Mouse (Mus musculus): Measurements from ENCODE around the gene Peak1. TPM values are rescaled to one million over a fixed set of nuclear protein-coding genes. Genes with fewer than 3 reads are reported as not detected.
A peak's percentile ranks its signal among the peaks of the same experiment; 100 is the strongest.
"Not testable (repeated sequence)": the region's sequence is repeated elsewhere in the genome, so short reads cannot be mapped to it uniquely, and the experiment has no call there.

Gene Peak1
- polyA plus RNA-seq, 1 experiment from 2014 or later = 4.5 TPM

GRCm38 (mm10) chr9:56223429-56224051 is 194.3 kb downstream of the Peak1 start:
- Histone ChIP-seq H3K27me3 (peaks cover 12% of the 10 kb centered on the region), H3K4me3 (replicated peaks) (peak overlapping the region; percentile 17; the same call in 1 of the 2 replicates), H3K4me2 (peak overlapping the region; percentile 43)
- not testable (repeated sequence) for H3K4me1 ChIP-seq; H3K9me3 ChIP-seq; H3K36me3 ChIP-seq (replicated peaks); H3K9ac ChIP-seq; H3K27ac ChIP-seq
- 22% methylated on average over 45 of the region's 45 CpGs for WGBS
- peak; percentile 100 for ATAC-seq (ENCODE audit: low FRiP score)

GRCm38 (mm10) chr9:56218860-56219259 is 199.0 kb downstream of the Peak1 start:
- Histone ChIP-seq H3K27me3 (peaks cover 22% of the 10 kb centered on the region), H3K27ac (no peak overlapping the region), H3K9ac (no peak overlapping the region), H3K9me3 (no peaks in the 10 kb centered on the region), H3K4me1 (peaks cover 5% of the 10 kb centered on the region), H3K4me2 (no peak overlapping the region), H3K36me3 (replicated peaks) (no peaks in the 10 kb centered on the region), H3K4me3 (replicated peaks) (no peak overlapping the region)
- WGBS = 84% methylated on average over 2 of the region's 2 CpGs
- no peak for ATAC-seq (ENCODE audit: low FRiP score)

- Histone ChIP-seq H3K4me3 (replicated peaks) (no peak overlapping the region), H3K36me3 (replicated peaks) (no peaks in the 10 kb centered on the region), H3K27ac (no peak overlapping the region), H3K4me1 (peaks cover 10% of the 10 kb centered on the region), H3K9me3 (no peaks in the 10 kb centered on the region), H3K4me2 (no peak overlapping the region), H3K27me3 (peaks cover 21% of the 10 kb centered on the region), H3K9ac (no peak overlapping the region)
- ATAC-seq (ENCODE audit: low FRiP score) = no peak
- WGBS = 95% methylated on average over 2 of the region's 2 CpGs
Measured at GRCm38 (mm10) chr9:56218043-56218442, 199.8 kb downstream of the Peak1 start.

- Histone ChIP-seq H3K27me3 (peaks cover 16% of the 10 kb centered on the region), H3K4me1 (peaks cover 10% of the 10 kb centered on the region), H3K4me3 (replicated peaks) (no peak overlapping the region), H3K36me3 (replicated peaks) (no peaks in the 10 kb centered on the region), H3K27ac (no peak overlapping the region), H3K9me3 (no peaks in the 10 kb centered on the region), H3K9ac (no peak overlapping the region), H3K4me2 (no peak overlapping the region)
- no peak for ATAC-seq (ENCODE audit: low FRiP score)
- 89% methylated on average over 1 of the region's 1 CpGs for WGBS
Measured at GRCm38 (mm10) chr9:56217386-56217785, 200.5 kb downstream of the Peak1 start.

- Histone ChIP-seq H3K27me3 (peaks cover 14% of the 10 kb centered on the region), H3K9ac (peak overlapping the region; percentile 49), H3K36me3 (replicated peaks) (no peaks in the 10 kb centered on the region), H3K4me2 (peak overlapping the region; percentile 47), H3K27ac (no peak overlapping the region), H3K4me1 (peaks cover 10% of the 10 kb centered on the region), H3K9me3 (no peaks in the 10 kb centered on the region), H3K4me3 (replicated peaks) (peak overlapping the region; percentile 14; the same call in 1 of the 2 replicates)
- WGBS = 9% methylated on average over 11 of the region's 11 CpGs
- ATAC-seq (ENCODE audit: low FRiP score) = no peak
Measured at GRCm38 (mm10) chr9:56213451-56214291, 204.2 kb downstream of the Peak1 start.

GRCm38 (mm10) chr9:56208817-56209216 is 209.1 kb downstream of the Peak1 start:
- no peak for ATAC-seq (ENCODE audit: low FRiP score)
- no peak overlapping the region for H3K4me3 ChIP-seq (replicated peaks)
- H3K4me1 ChIP-seq = peaks cover 5% of the 10 kb centered on the region
- WGBS = 88% methylated on average over 8 of the region's 8 CpGs
- H3K36me3 ChIP-seq (replicated peaks) = no peaks in the 10 kb centered on the region
- H3K27me3 ChIP-seq = no peaks in the 10 kb centered on the region
- H3K27ac ChIP-seq = no peak overlapping the region
- H3K4me2 ChIP-seq = no peak overlapping the region
- no peaks in the 10 kb centered on the region for H3K9me3 ChIP-seq
- no peak overlapping the region for H3K9ac ChIP-seq

GRCm38 (mm10) chr9:56207516-56207915 is 210.4 kb downstream of the Peak1 start:
- Histone ChIP-seq H3K4me2 (no peak overlapping the region), H3K9ac (no peak overlapping the region), H3K36me3 (replicated peaks) (no peaks in the 10 kb centered on the region), H3K4me3 (replicated peaks) (no peak overlapping the region), H3K9me3 (no peaks in the 10 kb centered on the region), H3K4me1 (no peaks in the 10 kb centered on the region), H3K27ac (no peak overlapping the region), H3K27me3 (no peaks in the 10 kb centered on the region)
- 87% methylated on average over 5 of the region's 5 CpGs for WGBS
- no peak for ATAC-seq (ENCODE audit: low FRiP score)

- no peaks in the 10 kb centered on the region for H3K27me3 ChIP-seq
- WGBS = 90% methylated on average over 10 of the region's 10 CpGs
- H3K4me2 ChIP-seq = no peak overlapping the region
- H3K36me3 ChIP-seq (replicated peaks) = no peaks in the 10 kb centered on the region
- ATAC-seq (ENCODE audit: low FRiP score) = no peak
- H3K9ac ChIP-seq = no peak overlapping the region
- no peaks in the 10 kb centered on the region for H3K9me3 ChIP-seq
- H3K27ac ChIP-seq = no peak overlapping the region
- H3K4me3 ChIP-seq (replicated peaks) = no peak overlapping the region
- H3K4me1 ChIP-seq = no peaks in the 10 kb centered on the region
Measured at GRCm38 (mm10) chr9:56207083-56207482, 210.8 kb downstream of the Peak1 start.

- no peak overlapping the region for H3K4me2 ChIP-seq
- 89% methylated on average over 11 of the region's 11 CpGs for WGBS
- no peak overlapping the region for H3K9ac ChIP-seq
- no peaks in the 10 kb centered on the region for H3K9me3 ChIP-seq
- no peaks in the 10 kb centered on the region for H3K36me3 ChIP-seq (replicated peaks)
- H3K27ac ChIP-seq = no peak overlapping the region
- H3K27me3 ChIP-seq = no peaks in the 10 kb centered on the region
- no peak for ATAC-seq (ENCODE audit: low FRiP score)
- H3K4me1 ChIP-seq = peaks cover 3% of the 10 kb centered on the region; the same call in 1 of the 2 replicates
- no peak overlapping the region for H3K4me3 ChIP-seq (replicated peaks)
Measured at GRCm38 (mm10) chr9:56205336-56205735, 212.5 kb downstream of the Peak1 start.

- no peak overlapping the region for H3K4me2 ChIP-seq
- H3K4me1 ChIP-seq = peaks cover 3% of the 10 kb centered on the region; the same call in 1 of the 2 replicates
- WGBS = 90% methylated on average over 4 of the region's 4 CpGs
- ATAC-seq (ENCODE audit: low FRiP score) = no peak
- no peak overlapping the region for H3K9ac ChIP-seq
- H3K9me3 ChIP-seq = no peaks in the 10 kb centered on the region
- no peak overlapping the region for H3K27ac ChIP-seq
- no peak overlapping the region for H3K4me3 ChIP-seq (replicated peaks)
- H3K36me3 ChIP-seq (replicated peaks) = no peaks in the 10 kb centered on the region
- peaks cover 8% of the 10 kb centered on the region; the same call in 1 of the 2 replicates for H3K27me3 ChIP-seq
Measured at GRCm38 (mm10) chr9:56204316-56204715, 213.6 kb downstream of the Peak1 start.

GRCm38 (mm10) chr9:56200645-56201314 is 217.1 kb downstream of the Peak1 start:
- Histone ChIP-seq H3K9me3 (no peaks in the 10 kb centered on the region), H3K4me3 (replicated peaks) (no peak overlapping the region), H3K4me1 (peaks cover 3% of the 10 kb centered on the region; the same call in 1 of the 2 replicates), H3K4me2 (no peak overlapping the region), H3K27ac (no peak overlapping the region), H3K36me3 (replicated peaks) (no peaks in the 10 kb centered on the region), H3K27me3 (peaks cover 19% of the 10 kb centered on the region), H3K9ac (no peak overlapping the region)
- ATAC-seq (ENCODE audit: low FRiP score) = no peak; the same call in 1 of the 2 replicates
- 39% methylated on average over 14 of the region's 14 CpGs for WGBS

GRCm38 (mm10) chr9:56200200-56200599 is 217.7 kb downstream of the Peak1 start:
- WGBS = 63% methylated on average over 2 of the region's 2 CpGs

More at GRCm38 (mm10) chr9:56200200-56200599, 217.7 kb downstream of the Peak1 start:
- no peaks in the 10 kb centered on the region for H3K9me3 ChIP-seq
- H3K27ac ChIP-seq = no peak overlapping the region
- H3K9ac ChIP-seq = no peak overlapping the region
- H3K27me3 ChIP-seq = peaks cover 19% of the 10 kb centered on the region
- H3K4me3 ChIP-seq (replicated peaks) = no peak overlapping the region
- H3K4me2 ChIP-seq = no peak overlapping the region
- H3K36me3 ChIP-seq (replicated peaks) = no peaks in the 10 kb centered on the region
- H3K4me1 ChIP-seq = peaks cover 5% of the 10 kb centered on the region
- no peak for ATAC-seq (ENCODE audit: low FRiP score)

Data from forebrain, embryonic 12.5 days (tissue).